Mouse (Mus musculus): ENCODE data around the gene Dnah14. TPM values are rescaled to one million over a fixed set of nuclear protein-coding genes. Genes with fewer than 3 reads are reported as not detected.

The Dnah14 gene
- polyA plus RNA-seq, 2 experiments from 2014 or later = 3.2 to 4.8 TPM

- ATAC-seq = no peak
Observed at GRCm38 (mm10) chr1:181793541-181793940, 217.2 kb downstream of the Dnah14 start.

- ATAC-seq = no peak
Observed at GRCm38 (mm10) chr1:181799911-181800310, 223.6 kb downstream of the Dnah14 start.

GRCm38 (mm10) chr1:181800667-181801066, 224.3 kb downstream of the Dnah14 start:
- ATAC-seq = no peak

- ATAC-seq = no peak
Observed at GRCm38 (mm10) chr1:181811481-181812223, 235.3 kb downstream of the Dnah14 start.

- no peak for ATAC-seq
Observed at GRCm38 (mm10) chr1:181826716-181827115, 250.4 kb downstream of the Dnah14 start.

- ATAC-seq = no peak
Observed at GRCm38 (mm10) chr1:181828365-181828764, 252.0 kb downstream of the Dnah14 start.

GRCm38 (mm10) chr1:181832720-181833119, 256.4 kb downstream of the Dnah14 start:
- ATAC-seq = no peak

- ATAC-seq = no peak
Observed at GRCm38 (mm10) chr1:181833143-181833542, 256.8 kb downstream of the Dnah14 start.

- no peak for ATAC-seq
Observed at GRCm38 (mm10) chr1:181838111-181838510, 261.8 kb downstream of the Dnah14 start.

- no peak for ATAC-seq
Observed at GRCm38 (mm10) chr1:181839746-181840366, 263.5 kb downstream of the Dnah14 start.

GRCm38 (mm10) chr1:181841396-181841795, 265.0 kb downstream of the Dnah14 start:
- ATAC-seq = no peak

GRCm38 (mm10) chr1:181841864-181842672, 265.7 kb downstream of the Dnah14 start:
- peak; percentile 82 for ATAC-seq

GRCm38 (mm10) chr1:181842781-181843180, 266.4 kb downstream of the Dnah14 start, which contains the start of gene Lbr:
TSS of gene Lbr (minus strand) at chr1:181843046.
- peak; percentile 28 for ATAC-seq

GRCm38 (mm10) chr1:181844874-181845547, 268.7 kb downstream of the Dnah14 start:
- no peak for ATAC-seq

- ATAC-seq = no peak
Observed at GRCm38 (mm10) chr1:181845767-181846166, 269.4 kb downstream of the Dnah14 start.

GRCm38 (mm10) chr1:181847396-181847795, 271.0 kb downstream of the Dnah14 start:
- ATAC-seq = no peak

GRCm38 (mm10) chr1:181848210-181848609, 271.9 kb downstream of the Dnah14 start:
- no peak for ATAC-seq

GRCm38 (mm10) chr1:181850441-181850840, 274.1 kb downstream of the Dnah14 start:
- ATAC-seq = no peak

- ATAC-seq = no peak
Observed at GRCm38 (mm10) chr1:181851521-181852310, 275.4 kb downstream of the Dnah14 start.

GRCm38 (mm10) chr1:181852466-181852865, 276.1 kb downstream of the Dnah14 start:
- ATAC-seq = peak; percentile 70

GRCm38 (mm10) chr1:181853081-181853736, 276.9 kb downstream of the Dnah14 start:
- peak; percentile 98 for ATAC-seq
